24 mouse cellular contexts compared by ENCODE assay signal in the genomic region with DNA sequence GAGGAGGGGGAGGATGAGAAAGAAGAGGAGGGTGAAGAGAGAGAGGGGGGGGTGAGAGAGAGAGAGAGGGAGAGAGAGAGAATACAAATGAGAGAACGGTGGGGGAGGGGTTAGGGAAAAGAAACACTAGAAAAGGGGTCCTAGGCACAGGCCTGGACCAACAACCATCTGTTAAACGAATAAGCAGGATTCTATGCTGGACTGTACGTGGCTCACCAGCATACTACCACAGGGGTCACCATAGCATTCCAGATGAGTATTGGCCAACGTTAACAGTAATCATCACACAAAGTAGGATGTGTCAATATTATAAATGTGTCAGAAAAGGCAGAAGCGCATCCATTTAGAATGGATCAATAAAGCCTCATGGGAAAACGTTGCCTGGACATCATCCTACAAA.
DNase-seq lines count a peak whose midpoint lies in the region; ATAC-seq and TF ChIP-seq lines count a peak whose summit lies in the region.
"Had no signal": no experiment of that assay in that cellular context is flagged by ENCODE, and none has a peak within 500 bp of the region (broad histone marks: within the 10 kb centered on the region; RNA-seq: fewer than 3 reads in every experiment).

No protein-coding gene starts in this region.

- no peak overlapping the region for H3K9ac ChIP-seq in hindbrain, embryonic 13.5 days
- no peak overlapping the region for H3K9ac ChIP-seq in hindbrain, postnatal 0 days (replicated peaks; ENCODE audit: low read length)
- H3K9ac ChIP-seq in midbrain, embryonic 14.5 days (replicated peaks; ENCODE audit: low read length) = no peak overlapping the region
- H3K9ac ChIP-seq: embryonic facial prominence, embryonic 12.5 days; heart, embryonic 15.5 days; intestine, embryonic 15.5 days; limb, embryonic 13.5 days; lung, embryonic 15.5 days had no signal

- no peaks in the 10 kb centered on the region for H3K27me3 ChIP-seq in hindbrain, embryonic 13.5 days
- no peaks in the 10 kb centered on the region for H3K27me3 ChIP-seq in hindbrain, postnatal 0 days (ENCODE audit: insufficient read depth, low read length)
- no peaks in the 10 kb centered on the region for H3K27me3 ChIP-seq in midbrain, embryonic 14.5 days (ENCODE audit: control insufficient read depth, insufficient read depth, low read length)
- H3K27me3 ChIP-seq: embryonic facial prominence, embryonic 12.5 days; heart, embryonic 15.5 days; intestine, embryonic 15.5 days; limb, embryonic 13.5 days; lung, embryonic 15.5 days had no signal

- no peak overlapping the region for H3K4me2 ChIP-seq in hindbrain, embryonic 13.5 days
- H3K4me2 ChIP-seq in hindbrain, postnatal 0 days (ENCODE audit: low read depth, low read length) = no peak overlapping the region
- no peak overlapping the region for H3K4me2 ChIP-seq in midbrain, embryonic 14.5 days (ENCODE audit: low read length)
- H3K4me2 ChIP-seq: embryonic facial prominence, embryonic 12.5 days; heart, embryonic 15.5 days; intestine, embryonic 15.5 days; liver, embryonic 11.5 days; lung, embryonic 15.5 days had no signal

- H3K27ac ChIP-seq in hindbrain, embryonic 13.5 days = 0 out of 2 replicates have a peak overlapping the region, but pooled peaks have one; percentile 36
- no peak overlapping the region for H3K27ac ChIP-seq in hindbrain, postnatal 0 days
- H3K27ac ChIP-seq in midbrain, embryonic 14.5 days (replicated peaks; ENCODE audit: low read depth, low read length) = peak overlapping the region; percentile 49
- H3K27ac ChIP-seq: embryonic facial prominence, embryonic 12.5 days; heart, embryonic 15.5 days; intestine, embryonic 15.5 days; limb, embryonic 13.5 days; lung, embryonic 15.5 days had no signal

- H3K36me3 ChIP-seq in hindbrain, embryonic 13.5 days = no peaks in the 10 kb centered on the region
- no peaks in the 10 kb centered on the region for H3K36me3 ChIP-seq in hindbrain, postnatal 0 days (ENCODE audit: insufficient read depth, low read length)
- H3K36me3 ChIP-seq in midbrain, embryonic 14.5 days (ENCODE audit: control insufficient read depth, insufficient read depth, low read length) = no peaks in the 10 kb centered on the region
- H3K36me3 ChIP-seq: embryonic facial prominence, embryonic 12.5 days; heart, embryonic 15.5 days; intestine, embryonic 15.5 days; limb, embryonic 13.5 days; lung, embryonic 15.5 days had no signal

- H3K4me1 ChIP-seq in hindbrain, embryonic 13.5 days (replicated peaks) = peaks cover 14% of the 10 kb centered on the region
- no peaks in the 10 kb centered on the region for H3K4me1 ChIP-seq in hindbrain, postnatal 0 days (ENCODE audit: insufficient read depth, low read length)
- peaks cover 34% of the 10 kb centered on the region; the same call in 1 of the 2 replicates for H3K4me1 ChIP-seq in midbrain, embryonic 14.5 days (ENCODE audit: control insufficient read depth, insufficient read depth, low read length)
- H3K4me1 ChIP-seq: heart, embryonic 15.5 days; intestine, embryonic 15.5 days; lung, embryonic 15.5 days had no signal

- no peak overlapping the region for H3K4me3 ChIP-seq in hindbrain, embryonic 13.5 days
- H3K4me3 ChIP-seq in hindbrain, postnatal 0 days (ENCODE audit: low read length) = no peak overlapping the region
- H3K4me3 ChIP-seq in midbrain, embryonic 14.5 days (replicated peaks; ENCODE audit: low read depth, low read length) = no peak overlapping the region
- H3K4me3 ChIP-seq: embryonic facial prominence, embryonic 12.5 days; heart, embryonic 15.5 days; intestine, embryonic 15.5 days; limb, embryonic 13.5 days; lung, embryonic 15.5 days; myocyte had no signal

- no peak for ATAC-seq in hindbrain, embryonic 13.5 days (ENCODE audit: low FRiP score)
- ATAC-seq in hindbrain, postnatal 0 days = no peak
- ATAC-seq in midbrain, embryonic 14.5 days (ENCODE audit: low FRiP score, low TSS enrichment) = peak; percentile 44; the same call in 1 of the 2 replicates
- ATAC-seq: hindbrain, embryonic 16.5 days; intestine, embryonic 15.5 days had no signal

- H3K9me3 ChIP-seq in hindbrain, embryonic 13.5 days = no peaks in the 10 kb centered on the region
- no peaks in the 10 kb centered on the region for H3K9me3 ChIP-seq in hindbrain, postnatal 0 days (ENCODE audit: low read length)
- H3K9me3 ChIP-seq in midbrain, embryonic 14.5 days (ENCODE audit: control insufficient read depth, low read length) = no peaks in the 10 kb centered on the region
- H3K9me3 ChIP-seq: embryonic facial prominence, embryonic 12.5 days; heart, embryonic 15.5 days; intestine, embryonic 15.5 days; limb, embryonic 13.5 days; lung, embryonic 15.5 days had no signal

- 56% methylated on average over 6 of the region's 6 CpGs for WGBS in hindbrain, embryonic 13.5 days
- 66% methylated on average over 6 of the region's 6 CpGs for WGBS in hindbrain, postnatal 0 days
- 58% methylated on average over 6 of the region's 6 CpGs for WGBS in midbrain, embryonic 14.5 days

- DNase-seq in hindbrain, postnatal 0 days (ENCODE audit: low spot score) = no peak
- peak; percentile 34 for DNase-seq in retina, embryonic 14.5 days (ENCODE audit: low spot score)
- no peak for DNase-seq in retina, postnatal 1 day
- peak; percentile 29 for DNase-seq in midbrain, embryonic 14.5 days
- no peak for DNase-seq in urinary bladder, postnatal 14 days (ENCODE audit: low spot score)
- DNase-seq: adrenal gland, postnatal 25 days; B cell, adult 2 months; cerebellum, adult 11-12 months; cerebellum, adult 9-11 months; embryo, embryonic 11 days; gastrocnemius, postnatal 14 days; kidney, adult 2 months; kidney, postnatal 36 days; thymus, adult 2 months; thymus, postnatal 36 days had no signal

- TF ChIP-seq CTCF in hindbrain, postnatal 0 days (IDR thresholded peaks at IDR 0.05; ENCODE audit: low read depth) = no peak

Comparison
In these comparisons a context has a peak if more than half of its experiments do, and no peak if none do; other contexts are left out.
1. DNase-seq: peak in retina, embryonic 14.5 days (single experiment) and midbrain, embryonic 14.5 days (single experiment); none in hindbrain, postnatal 0 days (single experiment), retina, postnatal 1 day (single experiment) and urinary bladder, postnatal 14 days (single experiment).